Mouse (Mus musculus): ENCODE measurements around the gene Uspl1.
"Not testable (repeated sequence)": the region's sequence is repeated elsewhere in the genome, so short reads cannot be mapped to it uniquely, and the experiment has no call there.

Gene Uspl1

GRCm38 (mm10) chr5:149184104-149184843 lies at the start of gene Uspl1, which contains the start of gene Hmgb1:
TSS of gene Uspl1 (plus strand) at chr5:149184350.
TSS of gene Hmgb1 (minus strand) at chr5:149184489.
- peak; percentile 98 for DNase-seq (ENCODE audit: low spot score)

GRCm38 (mm10) chr5:149134751-149135454 lies 49.2 kb upstream of the Uspl1 start:
- DNase-seq (ENCODE audit: low spot score), result no peak

GRCm38 (mm10) chr5:149135455-149136354 lies 48.4 kb upstream of the Uspl1 start:
- DNase-seq (ENCODE audit: low spot score), result no peak

GRCm38 (mm10) chr5:149136933-149137365 lies 47.2 kb upstream of the Uspl1 start:
- DNase-seq (ENCODE audit: low spot score), result no peak

GRCm38 (mm10) chr5:149137447-149137846 lies 46.7 kb upstream of the Uspl1 start:
- DNase-seq (ENCODE audit: low spot score), result no peak

GRCm38 (mm10) chr5:149138087-149138486 lies 46.1 kb upstream of the Uspl1 start:
- DNase-seq (ENCODE audit: low spot score), result not testable (repeated sequence)

GRCm38 (mm10) chr5:149140336-149140735 lies 43.8 kb upstream of the Uspl1 start:
- no peak for DNase-seq (ENCODE audit: low spot score)

- DNase-seq (ENCODE audit: low spot score), result not testable (repeated sequence)
These were observed 43.0 kb upstream of the Uspl1 start for GRCm38 (mm10) chr5:149141155-149141554.

GRCm38 (mm10) chr5:149143766-149144375 lies 40.3 kb upstream of the Uspl1 start:
- DNase-seq (ENCODE audit: low spot score), result peak; percentile 54

- DNase-seq (ENCODE audit: low spot score), result no peak
These were observed 37.5 kb upstream of the Uspl1 start for GRCm38 (mm10) chr5:149146691-149147090.

GRCm38 (mm10) chr5:149147386-149148000 lies 36.7 kb upstream of the Uspl1 start:
- no peak for DNase-seq (ENCODE audit: low spot score)

- DNase-seq (ENCODE audit: low spot score), result no peak
These were observed 33.3 kb upstream of the Uspl1 start for GRCm38 (mm10) chr5:149150882-149151281.

- no peak for DNase-seq (ENCODE audit: low spot score)
These were observed 31.9 kb upstream of the Uspl1 start for GRCm38 (mm10) chr5:149152063-149152773.

- DNase-seq (ENCODE audit: low spot score), result no peak
These were observed 31.4 kb upstream of the Uspl1 start for GRCm38 (mm10) chr5:149152774-149153155.

- DNase-seq (ENCODE audit: low spot score), result no peak
These were observed 27.1 kb upstream of the Uspl1 start for GRCm38 (mm10) chr5:149156886-149157563.

GRCm38 (mm10) chr5:149159021-149159420 lies 25.1 kb upstream of the Uspl1 start:
- no peak for DNase-seq (ENCODE audit: low spot score)

GRCm38 (mm10) chr5:149160469-149160868 lies 23.7 kb upstream of the Uspl1 start:
- no peak for DNase-seq (ENCODE audit: low spot score)

- no peak for DNase-seq (ENCODE audit: low spot score)
These were observed 21.3 kb upstream of the Uspl1 start for GRCm38 (mm10) chr5:149162890-149163289.

GRCm38 (mm10) chr5:149164881-149165280 lies 19.3 kb upstream of the Uspl1 start:
- no peak for DNase-seq (ENCODE audit: low spot score)

GRCm38 (mm10) chr5:149166011-149166410 lies 18.1 kb upstream of the Uspl1 start:
- no peak for DNase-seq (ENCODE audit: low spot score)
